Mouse (Mus musculus): ENCODE data around the gene Nectin3. TPM values are rescaled to one million over a fixed set of nuclear protein-coding genes. Genes with fewer than 3 reads are reported as not detected.

The Nectin3 gene
- 10 to 100 TPM; 35.6 to 47.8 (median 38.9) TPM for total RNA-seq (2022)

GRCm38 (mm10) chr16:46498421-46498789, at the start of gene Nectin3:
Nectin3 (minus strand) TSS chr16:46498525.
- no peak for DNase-seq (ENCODE audit: low spot score in 2 of 2)

GRCm38 (mm10) chr16:46538092-46538491, 39.8 kb upstream of the Nectin3 start:
- DNase-seq (ENCODE audit: low spot score in 2 of 2), result no peak

GRCm38 (mm10) chr16:46532465-46533254, 34.3 kb upstream of the Nectin3 start:
- no peak for DNase-seq (ENCODE audit: low spot score in 2 of 2)

- DNase-seq (ENCODE audit: low spot score in 2 of 2), result no peak
Measured at GRCm38 (mm10) chr16:46531023-46531422, 32.7 kb upstream of the Nectin3 start.

GRCm38 (mm10) chr16:46520885-46521417, 22.6 kb upstream of the Nectin3 start:
- no peak for DNase-seq (ENCODE audit: low spot score in 2 of 2)

GRCm38 (mm10) chr16:46519606-46520005, 21.3 kb upstream of the Nectin3 start:
- no peak for DNase-seq (ENCODE audit: low spot score in 2 of 2)

- DNase-seq (ENCODE audit: low spot score in 2 of 2), result no peak
Measured at GRCm38 (mm10) chr16:46507944-46508333, 9.6 kb upstream of the Nectin3 start.

GRCm38 (mm10) chr16:46507260-46507943, 9.1 kb upstream of the Nectin3 start:
- no peak for DNase-seq (ENCODE audit: low spot score in 2 of 2)

- DNase-seq (ENCODE audit: low spot score in 2 of 2), result no peak
Measured at GRCm38 (mm10) chr16:46504006-46504405, 5.7 kb upstream of the Nectin3 start.

GRCm38 (mm10) chr16:46502311-46502710, 4.0 kb upstream of the Nectin3 start:
- DNase-seq (ENCODE audit: low spot score in 2 of 2), result no peak

- no peak for DNase-seq (ENCODE audit: low spot score in 2 of 2)
Measured at GRCm38 (mm10) chr16:46500759-46501158, 2.4 kb upstream of the Nectin3 start.

- DNase-seq (ENCODE audit: low spot score in 2 of 2), result peak; percentile 46 to 49
Measured at GRCm38 (mm10) chr16:46497686-46498420, 472 bp downstream of the Nectin3 start.

- DNase-seq (ENCODE audit: low spot score in 2 of 2), result peak; percentile 71 to 91
Measured at GRCm38 (mm10) chr16:46496889-46497685, 1.2 kb downstream of the Nectin3 start.

- DNase-seq (ENCODE audit: low spot score in 2 of 2), result peak in 1 of 2 experiments; percentile 18
Measured at GRCm38 (mm10) chr16:46496031-46496868, 2.1 kb downstream of the Nectin3 start.

GRCm38 (mm10) chr16:46495201-46495600, 3.1 kb downstream of the Nectin3 start:
- no peak for DNase-seq (ENCODE audit: low spot score in 2 of 2)

- peak in 1 of 2 experiments; percentile 23 for DNase-seq (ENCODE audit: low spot score in 2 of 2)
Measured at GRCm38 (mm10) chr16:46487436-46488097, 10.8 kb downstream of the Nectin3 start.

GRCm38 (mm10) chr16:46477336-46477735, 21.0 kb downstream of the Nectin3 start:
- no peak for DNase-seq (ENCODE audit: low spot score in 2 of 2)

- no peak for DNase-seq (ENCODE audit: low spot score in 2 of 2)
Measured at GRCm38 (mm10) chr16:46451421-46451820, 46.9 kb downstream of the Nectin3 start.

GRCm38 (mm10) chr16:46449013-46449412, 49.3 kb downstream of the Nectin3 start:
- DNase-seq (ENCODE audit: low spot score in 2 of 2), result no peak

Measured in left cerebral cortex, adult 8-10 months (tissue).